Mouse (Mus musculus): ENCODE data around the gene Shank2. TPM values are rescaled to one million over a fixed set of nuclear protein-coding genes. Genes with fewer than 3 reads are reported as not detected.
A peak's percentile ranks its signal among the peaks of the same experiment; 100 is the strongest.

Shank2 gene
- total RNA-seq, 4 experiments from 2014 or later = 15.1 to 28.5 (median 23.6) TPM

GRCm38 (mm10) chr7:144232132-144232706 is 230.5 kb downstream of the Shank2 start:
- DNase-seq = no peak

DNA sequence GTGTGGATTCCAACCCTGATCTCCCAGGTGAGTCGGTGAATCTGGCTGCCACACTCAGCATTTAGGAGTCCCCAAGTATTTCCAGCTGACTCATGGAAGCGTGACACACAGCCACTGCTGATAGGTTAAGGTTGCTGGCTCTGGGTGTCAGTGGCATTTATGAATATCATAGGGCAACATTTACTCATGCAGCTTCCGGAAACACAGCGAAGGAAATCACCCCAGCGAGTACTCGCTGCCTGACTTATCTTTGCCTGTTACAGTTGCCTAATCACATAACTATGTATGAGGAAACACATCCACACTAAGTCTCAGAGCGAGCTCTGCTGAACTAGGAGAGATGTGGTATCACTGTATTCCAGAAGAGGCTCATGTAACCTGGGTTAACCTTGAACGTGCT is 231.8 kb downstream of the Shank2 start:
- peak; percentile 75 for DNase-seq

- DNase-seq = no peak
Observed at GRCm38 (mm10) chr7:144234783-144235182, 233.1 kb downstream of the Shank2 start.

DNA sequence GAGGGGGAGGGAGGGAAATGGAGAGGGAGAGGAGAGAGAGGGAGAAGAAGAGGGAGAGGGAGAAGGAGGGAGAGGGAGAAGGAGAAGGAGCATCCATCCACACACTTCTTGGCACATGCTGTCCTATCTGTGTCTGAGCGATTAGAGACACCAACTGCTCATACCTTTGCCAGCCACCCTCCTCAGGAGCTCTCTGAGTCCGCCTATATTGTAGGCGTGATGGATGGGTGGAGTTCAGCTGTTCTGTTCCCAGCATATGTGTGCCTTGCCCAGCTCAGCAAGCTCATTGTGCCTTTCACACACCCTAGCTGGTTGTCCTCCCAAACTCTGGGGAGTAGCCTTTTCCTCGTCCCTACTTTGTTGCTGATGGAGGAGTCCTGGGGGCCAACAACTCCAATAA is 233.8 kb downstream of the Shank2 start:
- DNase-seq = no peak

GRCm38 (mm10) chr7:144236802-144237201 is 235.1 kb downstream of the Shank2 start:
- no peak for DNase-seq

DNA sequence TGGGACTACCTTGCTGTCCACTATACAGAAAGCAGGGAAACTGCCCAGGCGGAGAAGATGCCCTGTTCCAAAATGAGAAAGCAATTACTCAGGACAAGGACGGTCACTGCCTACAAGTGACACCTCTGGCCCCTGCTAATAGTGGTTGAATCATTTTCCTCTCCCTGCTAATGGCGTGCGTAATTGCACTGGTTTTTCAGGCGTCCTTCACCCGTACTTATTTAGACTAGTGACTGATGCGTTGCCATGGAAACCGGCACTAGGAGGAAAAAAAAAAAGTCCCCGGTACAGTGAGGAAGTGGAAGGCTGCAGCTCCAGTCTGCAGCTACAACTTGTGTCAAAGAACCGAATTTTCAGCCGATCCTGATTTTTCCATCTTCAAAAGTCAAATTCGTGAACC is 236.7 kb downstream of the Shank2 start:
- DNase-seq = peak; percentile 84

- DNase-seq = no peak
Observed at GRCm38 (mm10) chr7:144238992-144239391, 237.3 kb downstream of the Shank2 start.

GRCm38 (mm10) chr7:144239571-144240370 is 238.0 kb downstream of the Shank2 start:
- no peak for DNase-seq

DNA sequence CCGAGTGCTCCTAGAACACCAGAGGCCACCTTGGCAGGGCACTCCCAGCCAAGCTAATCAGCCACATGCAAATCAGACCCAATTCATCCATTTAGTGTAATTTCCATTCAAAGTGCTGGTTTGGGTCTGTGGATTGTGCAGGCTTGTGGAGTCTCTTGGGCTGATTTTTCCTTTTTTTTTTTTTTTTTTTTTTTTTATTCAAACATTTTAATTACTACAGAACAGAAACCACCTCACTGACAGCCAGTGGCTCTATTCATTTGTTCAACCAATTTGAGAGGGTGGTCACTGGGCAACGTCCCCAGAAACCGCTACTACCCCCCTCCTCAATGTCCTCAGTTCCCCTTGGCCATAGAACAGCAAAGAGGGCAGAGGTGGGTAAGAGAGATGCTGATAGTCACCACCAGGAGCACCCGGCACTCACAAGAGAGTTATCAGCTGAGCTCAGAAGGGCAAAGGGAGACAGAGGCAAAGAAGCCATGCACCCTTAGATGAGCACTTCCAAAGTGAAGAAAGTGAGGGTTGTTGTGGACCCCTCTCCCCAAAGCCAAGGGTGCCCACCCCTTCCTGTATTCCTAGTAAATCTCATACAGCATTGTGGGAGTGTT is 239.1 kb downstream of the Shank2 start:
- no peak for DNase-seq

- DNase-seq = no peak
Observed at GRCm38 (mm10) chr7:144244203-144244602, 242.5 kb downstream of the Shank2 start.

- DNase-seq = no peak
Observed at GRCm38 (mm10) chr7:144246271-144246670, 244.5 kb downstream of the Shank2 start.

GRCm38 (mm10) chr7:144248686-144249422 is 247.1 kb downstream of the Shank2 start:
- DNase-seq = no peak

GRCm38 (mm10) chr7:144250791-144251190 is 249.1 kb downstream of the Shank2 start:
- no peak for DNase-seq

- DNase-seq = no peak
Observed at GRCm38 (mm10) chr7:144251250-144251649, 249.5 kb downstream of the Shank2 start.

- DNase-seq = no peak
Observed at GRCm38 (mm10) chr7:144254674-144255246, 253.0 kb downstream of the Shank2 start.

- DNase-seq = no peak
Observed at GRCm38 (mm10) chr7:144257821-144258220, 256.1 kb downstream of the Shank2 start.

DNA sequence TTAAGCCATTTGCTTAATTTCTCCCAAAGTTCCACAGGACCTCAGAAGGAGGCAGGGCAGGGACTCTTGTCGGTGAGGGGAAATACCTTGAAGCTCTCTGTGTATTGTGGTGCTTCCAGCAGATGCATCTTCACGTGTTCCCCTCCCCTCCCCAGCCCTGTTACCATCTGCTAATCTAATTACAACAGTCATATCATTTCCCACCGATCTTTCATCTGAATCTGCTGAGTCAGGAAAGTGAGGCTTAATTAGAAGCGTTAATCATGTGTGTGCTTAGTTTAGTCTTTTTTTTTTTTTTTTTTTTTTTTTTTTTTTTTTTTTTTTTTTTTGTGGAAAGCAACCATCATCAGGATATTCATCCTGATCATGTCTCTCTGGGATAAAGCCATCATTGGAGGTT is 256.6 kb downstream of the Shank2 start:
- DNase-seq = no peak

DNA sequence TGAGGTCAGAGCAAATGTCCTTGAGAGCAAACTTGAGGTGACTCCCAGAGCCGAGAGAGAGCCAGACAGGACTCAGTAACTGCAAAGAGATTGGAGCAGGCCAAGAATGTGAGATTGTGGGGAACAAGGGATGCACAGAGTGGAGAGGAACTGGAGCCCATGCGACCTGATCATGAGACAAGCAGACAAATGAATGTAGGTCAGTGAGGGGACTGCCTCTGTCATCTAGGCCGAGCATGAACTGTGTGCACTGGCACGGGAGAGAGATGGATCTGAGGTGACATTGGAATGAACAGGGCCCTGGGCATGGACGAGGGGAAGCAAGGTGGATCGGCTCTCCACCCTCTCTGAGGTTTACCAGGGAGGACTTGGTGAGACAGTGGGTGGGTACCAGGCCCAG is 260.9 kb downstream of the Shank2 start:
- DNase-seq = no peak

- DNase-seq = no peak
Observed at GRCm38 (mm10) chr7:144266745-144267144, 265.0 kb downstream of the Shank2 start.

DNA sequence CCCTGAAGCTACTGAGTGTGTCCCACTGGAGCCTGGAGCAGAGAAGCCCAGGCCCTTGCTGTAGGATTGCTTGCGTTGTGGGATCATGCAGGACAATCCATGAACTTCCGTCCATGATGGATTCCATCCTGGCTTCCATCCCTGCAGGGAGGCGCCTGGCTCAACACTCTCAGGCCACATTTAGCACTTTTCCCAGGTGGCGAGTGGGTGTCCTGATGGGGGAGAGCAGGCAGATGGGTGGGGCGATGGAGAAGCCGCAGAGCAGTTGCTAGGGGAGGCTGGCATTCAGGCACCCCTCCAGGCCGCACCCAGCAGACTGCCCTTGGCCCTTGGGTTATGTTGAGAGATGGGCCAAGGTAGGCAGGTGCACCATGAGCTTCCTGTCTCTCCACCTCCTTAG is 266.6 kb downstream of the Shank2 start:
- no peak for DNase-seq

GRCm38 (mm10) chr7:144268778-144269177 is 267.1 kb downstream of the Shank2 start:
- DNase-seq = no peak

DNA sequence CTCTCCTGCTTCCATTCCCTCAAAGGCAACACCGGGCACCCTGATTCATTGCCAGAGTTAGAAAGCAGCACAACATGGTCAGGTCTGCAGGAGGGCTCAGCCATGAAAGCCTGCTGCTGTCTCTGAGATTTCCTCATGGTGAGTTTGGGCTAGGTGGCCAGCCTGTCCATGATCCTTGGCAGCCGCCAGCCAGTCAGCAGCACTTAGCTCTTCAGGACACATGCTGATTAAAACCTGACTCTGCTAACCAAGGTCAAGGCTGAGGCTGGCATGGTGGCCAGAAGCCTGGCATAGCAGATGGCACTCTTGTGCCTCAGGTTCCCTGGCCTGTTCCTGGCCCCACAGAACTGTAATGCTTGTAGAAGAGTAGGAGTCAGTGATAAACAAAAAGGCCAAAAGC is 269.3 kb downstream of the Shank2 start:
- DNase-seq = no peak

DNA sequence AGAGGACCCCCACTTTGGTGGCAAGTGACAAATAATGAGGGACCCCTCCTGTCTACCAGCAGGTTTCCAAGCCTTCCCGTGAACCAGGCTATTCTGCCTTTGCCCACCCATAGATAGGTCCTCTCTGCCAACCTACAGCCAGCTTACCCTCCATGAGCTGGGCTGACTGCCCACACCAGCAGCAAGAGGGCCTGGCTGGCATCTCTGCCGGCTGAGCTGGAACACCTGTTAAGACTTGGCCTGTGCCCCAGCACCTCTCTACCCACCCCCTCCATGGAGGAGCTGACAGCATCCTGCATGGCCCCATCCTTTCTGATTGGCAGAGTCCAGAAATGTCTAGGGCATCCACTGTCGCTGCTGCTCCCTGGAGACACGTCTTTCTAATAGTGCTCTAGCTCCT is 277.0 kb downstream of the Shank2 start:
- DNase-seq = no peak

Measured in adrenal gland, adult 8-10 months (tissue).